Mouse (Mus musculus): Measurements from ENCODE around the gene Cadps2. TPM values are rescaled to one million over a fixed set of nuclear protein-coding genes. Genes with fewer than 3 reads are reported as not detected.

Cadps2 gene
- total RNA-seq, 2 experiments from 2014 or later, result 79.1 to 85.6 TPM

Other genes with a start within 250 kb of the Cadps2 start
- under 1 TPM; 0.46 to 0.52 TPM for gene Rnf133, start 189.1 kb downstream of the Cadps2 start, total RNA-seq (2021)
- gene Rnf148, start 184.3 kb downstream of the Cadps2 start, total RNA-seq (2021), result under 1 TPM; 0.63 to 0.70 TPM
- not detected for gene Tas2r118, start 130.6 kb upstream of the Cadps2 start, total RNA-seq (2021)